Mouse (Mus musculus): ENCODE data around the gene Fam178b.

GRCm38 (mm10) chr1:36670256-36670655 lies 12.7 kb downstream of the Fam178b start:
- TF ChIP-seq CTCF (IDR thresholded peaks at IDR 0.05; ENCODE audit: extremely low read depth, insufficient read length, insufficient replicate concordance, low read depth, low read length) (no peak), POLR2A (IDR thresholded peaks at IDR 0.05; ENCODE audit: low read depth, low read length) (no peak)
